Mouse (Mus musculus) macrophage (primary cell): ENCODE data around the gene Hdac7. TPM values are rescaled to one million over a fixed set of nuclear protein-coding genes. Genes with fewer than 3 reads are reported as not detected.

Experiments used
- H3K27ac ChIP-seq: fragments of 350-480 bp; formaldehyde crosslinking; 2 replicates; pipeline ENCODE4 v1.9.0; 2021
- H3K36me3 ChIP-seq: fragments of 350-480 bp; formaldehyde crosslinking; 2 replicates; pipeline ENCODE4 v1.9.0; 2021; ENCODE audit errors: inconsistent target
- H3K4me3 ChIP-seq: fragments of 350-480 bp; formaldehyde crosslinking; 2 replicates; pipeline ENCODE4 v1.9.0; 2021; ENCODE audit errors: inconsistent target
- H3K79me2 ChIP-seq: fragments of 350-480 bp; formaldehyde crosslinking; 2 replicates; pipeline ENCODE4 v1.9.0; 2021; ENCODE audit errors: inconsistent target
- WGBS: methylation state at CpG from one replicate; pipeline ENCODE4 v1.1.7; 2026; ENCODE audit warnings: inconsistent platforms; ENCODE audit not compliant: missing documents; 5-methylcytosine and 5-hydroxymethylcytosine counted together
- polyA plus RNA-seq: library from polyadenylated mRNA; stranded (reverse); fragments of 250-400 nt; gene quantifications from 3 replicates; pipeline ENCODE4 v1.2.4, GENCODE M21; 2018; ENCODE audit warnings: inconsistent platforms

The Hdac7 gene
- polyA plus RNA-seq, 1 experiment from 2014 or later = 2.1 TPM

GRCm38 (mm10) chr15:97865988-97866387 lies 21.7 kb upstream of the Hdac7 start:
- Histone ChIP-seq H3K36me3 (no peaks in the 10 kb centered on the region), H3K79me2 (no peaks in the 10 kb centered on the region), H3K27ac (no peak overlapping the region), H3K4me3 (no peak overlapping the region)
- 96% methylated on average over 2 of the region's 2 CpGs for WGBS

GRCm38 (mm10) chr15:97865175-97865574 lies 20.9 kb upstream of the Hdac7 start:
- no peaks in the 10 kb centered on the region for H3K79me2 ChIP-seq
- no peak overlapping the region for H3K4me3 ChIP-seq
- 71% methylated on average over 6 of the region's 6 CpGs for WGBS
- H3K27ac ChIP-seq = no peak overlapping the region
- H3K36me3 ChIP-seq = no peaks in the 10 kb centered on the region

- Histone ChIP-seq H3K4me3 (no peak overlapping the region), H3K27ac (no peak overlapping the region), H3K79me2 (no peaks in the 10 kb centered on the region), H3K36me3 (no peaks in the 10 kb centered on the region)
- 91% methylated on average over 8 of the region's 8 CpGs for WGBS
Observed at GRCm38 (mm10) chr15:97864361-97865045, 20.2 kb upstream of the Hdac7 start.

GRCm38 (mm10) chr15:97863494-97863881 lies 19.2 kb upstream of the Hdac7 start:
- WGBS = 96% methylated on average over 17 of the region's 18 CpGs
- H3K4me3 ChIP-seq = no peak overlapping the region
- H3K27ac ChIP-seq = no peak overlapping the region
- no peaks in the 10 kb centered on the region for H3K79me2 ChIP-seq
- no peaks in the 10 kb centered on the region for H3K36me3 ChIP-seq

GRCm38 (mm10) chr15:97862881-97863493 lies 18.7 kb upstream of the Hdac7 start:
- H3K36me3 ChIP-seq = no peaks in the 10 kb centered on the region
- H3K27ac ChIP-seq = no peak overlapping the region
- no peak overlapping the region for H3K4me3 ChIP-seq
- H3K79me2 ChIP-seq = no peaks in the 10 kb centered on the region
- 82% methylated on average over 13 of the region's 14 CpGs for WGBS

GRCm38 (mm10) chr15:97860353-97860752 lies 16.1 kb upstream of the Hdac7 start:
- 90% methylated on average over 3 of the region's 3 CpGs for WGBS
- Histone ChIP-seq H3K36me3 (no peaks in the 10 kb centered on the region), H3K4me3 (no peak overlapping the region)

GRCm38 (mm10) chr15:97858431-97858830 lies 14.1 kb upstream of the Hdac7 start:
- Histone ChIP-seq H3K4me3 (no peak overlapping the region), H3K27ac (no peak overlapping the region), H3K36me3 (no peaks in the 10 kb centered on the region), H3K79me2 (no peaks in the 10 kb centered on the region)
- 54% methylated on average over 4 of the region's 4 CpGs for WGBS

More at GRCm38 (mm10) chr15:97860353-97860752, 16.1 kb upstream of the Hdac7 start:
- Histone ChIP-seq H3K27ac (no peak overlapping the region), H3K79me2 (no peaks in the 10 kb centered on the region)

- Histone ChIP-seq H3K27ac (no peak overlapping the region), H3K36me3 (no peaks in the 10 kb centered on the region), H3K79me2 (no peaks in the 10 kb centered on the region), H3K4me3 (no peak overlapping the region)
- WGBS = 70% methylated on average over 6 of the region's 6 CpGs
Observed at GRCm38 (mm10) chr15:97854551-97854950, 10.2 kb upstream of the Hdac7 start.

GRCm38 (mm10) chr15:97854059-97854458 lies 9.8 kb upstream of the Hdac7 start:
- H3K4me3 ChIP-seq = no peak overlapping the region
- H3K36me3 ChIP-seq = no peaks in the 10 kb centered on the region
- no peak overlapping the region for H3K27ac ChIP-seq
- WGBS = 40% methylated on average over 8 of the region's 8 CpGs
- H3K79me2 ChIP-seq = no peaks in the 10 kb centered on the region

GRCm38 (mm10) chr15:97852291-97852690 lies 8.0 kb upstream of the Hdac7 start:
- Histone ChIP-seq H3K27ac (no peak overlapping the region), H3K79me2 (no peaks in the 10 kb centered on the region), H3K36me3 (no peaks in the 10 kb centered on the region), H3K4me3 (no peak overlapping the region)
- 87% methylated on average over 3 of the region's 3 CpGs for WGBS

- Histone ChIP-seq H3K79me2 (no peaks in the 10 kb centered on the region), H3K36me3 (no peaks in the 10 kb centered on the region), H3K27ac (no peak overlapping the region), H3K4me3 (no peak overlapping the region)
- 94% methylated on average over 5 of the region's 5 CpGs for WGBS
Observed at GRCm38 (mm10) chr15:97851011-97851410, 6.7 kb upstream of the Hdac7 start.

- WGBS = 24% methylated on average over 2 of the region's 2 CpGs
- H3K79me2 ChIP-seq = no peaks in the 10 kb centered on the region
- no peak overlapping the region for H3K4me3 ChIP-seq
- H3K27ac ChIP-seq = no peak overlapping the region
- H3K36me3 ChIP-seq = no peaks in the 10 kb centered on the region
Observed at GRCm38 (mm10) chr15:97850441-97850840, 6.1 kb upstream of the Hdac7 start.

GRCm38 (mm10) chr15:97849116-97849911 lies 5.0 kb upstream of the Hdac7 start:
- Histone ChIP-seq H3K27ac (no peak overlapping the region), H3K79me2 (no peaks in the 10 kb centered on the region)

GRCm38 (mm10) chr15:97847866-97848265 lies 3.6 kb upstream of the Hdac7 start:
- no peak overlapping the region for H3K27ac ChIP-seq

More at GRCm38 (mm10) chr15:97849116-97849911, 5.0 kb upstream of the Hdac7 start:
- H3K36me3 ChIP-seq = no peaks in the 10 kb centered on the region
- 12% methylated on average over 17 of the region's 19 CpGs for WGBS
- H3K4me3 ChIP-seq = peak overlapping the region; percentile 12; the same call in 1 of the 2 replicates

GRCm38 (mm10) chr15:97847285-97847684 lies 3.0 kb upstream of the Hdac7 start:
- H3K36me3 ChIP-seq = no peaks in the 10 kb centered on the region
- no peak overlapping the region for H3K27ac ChIP-seq
- WGBS = 100% methylated on average over 3 of the region's 4 CpGs
- no peak overlapping the region for H3K4me3 ChIP-seq
- H3K79me2 ChIP-seq = no peaks in the 10 kb centered on the region

More at GRCm38 (mm10) chr15:97847866-97848265, 3.6 kb upstream of the Hdac7 start:
- H3K79me2 ChIP-seq = no peaks in the 10 kb centered on the region
- WGBS = 100% methylated on average over 2 of the region's 2 CpGs
- no peak overlapping the region for H3K4me3 ChIP-seq
- H3K36me3 ChIP-seq = no peaks in the 10 kb centered on the region
